Mouse (Mus musculus) stomach, embryonic 14.5 days (tissue): ENCODE results near the gene Tmem98. TPM values are rescaled to one million over a fixed set of nuclear protein-coding genes. Genes with fewer than 3 reads are reported as not detected.

ENCODE experiments used
- ATAC-seq: fragments of 200-750 bp; cut with Nextera tagmentation; 2 replicates; pipeline ENCODE4 v1.8.0; 2017; ENCODE audit warnings: low read depth, moderate TSS enrichment; ENCODE audit not compliant: insufficient number of reproducible peaks, insufficient read depth, low FRiP score
- H3K27ac ChIP-seq: fragments of 300-500 bp; sonication (generic); 2 replicates; pipeline ENCODE4 v1.5.1; 2014; ENCODE audit warnings: mild to moderate bottlenecking, low read length, moderate library complexity, mixed read lengths
- H3K27me3 ChIP-seq: fragments of 300-500 bp; sonication (generic); 2 replicates; pipeline ENCODE4 v1.6.1; 2014; ENCODE audit warnings: low read length, control low read depth, mixed read lengths; ENCODE audit not compliant: control insufficient read depth, insufficient read depth
- H3K36me3 ChIP-seq: fragments of 300-500 bp; sonication (generic); 2 replicates; pipeline ENCODE4 v1.6.1; 2014; ENCODE audit warnings: mild to moderate bottlenecking, control low read depth, low read length, moderate library complexity, mixed read lengths; ENCODE audit not compliant: control insufficient read depth, insufficient read depth
- H3K4me1 ChIP-seq: fragments of 300-500 bp; sonication (generic); 2 replicates; pipeline ENCODE4 v1.6.1; 2014; ENCODE audit warnings: low read length, control low read depth, mixed read lengths; ENCODE audit not compliant: control insufficient read depth, insufficient read depth
- H3K4me2 ChIP-seq: fragments of 300-500 bp; sonication (generic); replicated peaks from 2 replicates; pipeline ENCODE4 v1.6.1; 2014; ENCODE audit warnings: low read depth, low read length, control low read depth
- H3K4me3 ChIP-seq: fragments of 300-500 bp; sonication (generic); 2 replicates; pipeline ENCODE4 v1.5.1; 2014; ENCODE audit warnings: low read depth, low read length, control low read depth
- H3K9ac ChIP-seq: fragments of 300-500 bp; sonication (generic); replicated peaks from 2 replicates; pipeline ENCODE4 v1.6.1; 2014; ENCODE audit warnings: low read depth, mild to moderate bottlenecking, control low read depth, low read length, moderate library complexity, mixed read lengths
- H3K9me3 ChIP-seq: fragments of 300-500 bp; sonication (generic); 2 replicates; pipeline ENCODE4 v1.6.1; 2016; ENCODE audit warnings: low read depth, low read length, control low read depth; ENCODE audit not compliant: control insufficient read depth
- WGBS: fragments of 180-500 bp; shearing (Covaris S2); extraction: QIAGEN DNeasy Blood & Tissue Kit; methylation state at CpG from one replicate; pipeline ENCODE4 v1.1.7; 2014; 5-methylcytosine and 5-hydroxymethylcytosine counted together
- polyA plus RNA-seq: library from polyadenylated mRNA; unstranded; fragments of >200 nt; fragmentation: Nextera tagmentation; extraction: Ambion mirVana; gene quantifications from 2 replicates; pipeline ENCODE4 v1.2.1, GENCODE M21; 2014

The Tmem98 gene
- polyA plus RNA-seq, 1 experiment from 2014 or later: 128 TPM

GRCm38 (mm10) chr11:80851859-80852258 lies 41.9 kb downstream of the Tmem98 start:
- Histone ChIP-seq H3K4me3 (no peak overlapping the region), H3K4me2 (no peak overlapping the region), H3K9me3 (no peaks in the 10 kb centered on the region), H3K4me1 (no peaks in the 10 kb centered on the region), H3K9ac (no peak overlapping the region), H3K27ac (no peak overlapping the region), H3K36me3 (no peaks in the 10 kb centered on the region), H3K27me3 (no peaks in the 10 kb centered on the region)
- no peak for ATAC-seq
- 46% methylated on average over 5 of the region's 5 CpGs for WGBS

- H3K9me3 ChIP-seq: no peaks in the 10 kb centered on the region
- H3K4me1 ChIP-seq: no peaks in the 10 kb centered on the region
- H3K27me3 ChIP-seq: no peaks in the 10 kb centered on the region
- no peak overlapping the region for H3K4me2 ChIP-seq
- H3K27ac ChIP-seq: no peak overlapping the region
- H3K36me3 ChIP-seq: no peaks in the 10 kb centered on the region
- no peak overlapping the region for H3K9ac ChIP-seq
- ATAC-seq: no peak
- H3K4me3 ChIP-seq: no peak overlapping the region
- 24% methylated on average over 3 of the region's 3 CpGs for WGBS
Observed at GRCm38 (mm10) chr11:80853014-80853413, 43.0 kb downstream of the Tmem98 start.

- H3K27ac ChIP-seq: no peak overlapping the region
- H3K9me3 ChIP-seq: no peaks in the 10 kb centered on the region
- WGBS: 84% methylated on average over 11 of the region's 11 CpGs
- H3K27me3 ChIP-seq: no peaks in the 10 kb centered on the region
- no peak overlapping the region for H3K9ac ChIP-seq
- no peak overlapping the region for H3K4me3 ChIP-seq
- no peaks in the 10 kb centered on the region for H3K36me3 ChIP-seq
- ATAC-seq: no peak
- H3K4me1 ChIP-seq: no peaks in the 10 kb centered on the region
- H3K4me2 ChIP-seq: no peak overlapping the region
Observed at GRCm38 (mm10) chr11:80854430-80854829, 44.5 kb downstream of the Tmem98 start.

- Histone ChIP-seq H3K36me3 (no peaks in the 10 kb centered on the region), H3K9ac (no peak overlapping the region)
- ATAC-seq: no peak
Observed at GRCm38 (mm10) chr11:80854908-80855307, 44.9 kb downstream of the Tmem98 start.

GRCm38 (mm10) chr11:80856827-80857226 lies 46.9 kb downstream of the Tmem98 start:
- no peaks in the 10 kb centered on the region for H3K27me3 ChIP-seq
- no peak overlapping the region for H3K9ac ChIP-seq
- no peak overlapping the region for H3K4me3 ChIP-seq
- H3K9me3 ChIP-seq: no peaks in the 10 kb centered on the region
- peak; percentile 28; the same call in 1 of the 2 replicates for ATAC-seq
- no peak overlapping the region for H3K27ac ChIP-seq
- no peaks in the 10 kb centered on the region for H3K36me3 ChIP-seq
- no peak overlapping the region for H3K4me2 ChIP-seq
- H3K4me1 ChIP-seq: no peaks in the 10 kb centered on the region
- 43% methylated on average over 2 of the region's 2 CpGs for WGBS

More at GRCm38 (mm10) chr11:80854908-80855307, 44.9 kb downstream of the Tmem98 start:
- no peak overlapping the region for H3K4me2 ChIP-seq
- WGBS: 50% methylated on average over 7 of the region's 7 CpGs
- no peak overlapping the region for H3K4me3 ChIP-seq
- no peaks in the 10 kb centered on the region for H3K4me1 ChIP-seq
- no peaks in the 10 kb centered on the region for H3K9me3 ChIP-seq
- H3K27me3 ChIP-seq: no peaks in the 10 kb centered on the region
- no peak overlapping the region for H3K27ac ChIP-seq

- Histone ChIP-seq H3K4me2 (no peak within 1 kb of the TSS), H3K4me3 (no peak within 1 kb of the TSS), H3K9ac (no peak within 1 kb of the TSS), H3K9me3 (no peaks in the 10 kb centered on the region), H3K27ac (no peak within 1 kb of the TSS), H3K27me3 (no peaks in the 10 kb centered on the region), H3K36me3 (no peaks in the 10 kb centered on the region), H3K4me1 (no peaks in the 10 kb centered on the region)
- no peak for ATAC-seq
- WGBS: 78% methylated on average over 10 of the region's 10 CpGs
Observed at GRCm38 (mm10) chr11:80858065-80858464, 48.1 kb downstream of the Tmem98 start, which contains the start of gene Spaca3. TSS of gene Spaca3 (plus strand) at chr11:80858365.

- no peak for ATAC-seq
- WGBS: 91% methylated on average over 7 of the region's 7 CpGs
- Histone ChIP-seq H3K9me3 (no peaks in the 10 kb centered on the region), H3K36me3 (no peaks in the 10 kb centered on the region), H3K4me2 (no peak overlapping the region), H3K4me1 (no peaks in the 10 kb centered on the region), H3K4me3 (no peak overlapping the region), H3K9ac (no peak overlapping the region), H3K27me3 (no peaks in the 10 kb centered on the region), H3K27ac (no peak overlapping the region)
Observed at GRCm38 (mm10) chr11:80862941-80863340, 53.0 kb downstream of the Tmem98 start.

- Histone ChIP-seq H3K4me2 (no peak overlapping the region), H3K4me3 (no peak overlapping the region), H3K36me3 (no peaks in the 10 kb centered on the region), H3K9ac (no peak overlapping the region), H3K4me1 (no peaks in the 10 kb centered on the region), H3K27ac (no peak overlapping the region), H3K9me3 (no peaks in the 10 kb centered on the region), H3K27me3 (no peaks in the 10 kb centered on the region)
- WGBS: 90% methylated on average over 1 of the region's 1 CpGs
- no peak for ATAC-seq
Observed at GRCm38 (mm10) chr11:80868039-80868438, 58.1 kb downstream of the Tmem98 start.
